Mouse (Mus musculus): Measurements from ENCODE around the gene Prkar2b.

GRCm38 (mm10) chr12:31938391-31938997 is 122.6 kb downstream of the Prkar2b start:
- TF ChIP-seq CTCF (IDR thresholded peaks at IDR 0.05; ENCODE audit: low read depth, low read length) = no peak
- TF ChIP-seq POLR2A (IDR thresholded peaks at IDR 0.05; ENCODE audit: insufficient read depth, low read length) = no peak

All from ES-Bruce4 (cell line).